Mouse (Mus musculus) heart, adult 2 months (tissue): ENCODE data around the gene St8sia1. TPM values are rescaled to one million over a fixed set of nuclear protein-coding genes. Genes with fewer than 3 reads are reported as not detected.

Source experiments
- DNase-seq, 2 experiments: peaks; one replicate each; pipeline ENCODE4 v3.0.0; 2021
- H3K27ac ChIP-seq: fragments of 200-600 bp; 2 replicates; pipeline ENCODE4 v1.8.1; 2022
- H3K27me3 ChIP-seq: fragments of 200-500 bp; 2 replicates; pipeline ENCODE4 v1.6.1; 2012; ENCODE audit warnings: mild to moderate bottlenecking, low read length, inconsistent platforms, mixed read lengths; ENCODE audit not compliant: control insufficient read depth, insufficient read depth
- H3K36me3 ChIP-seq: fragments of 200-500 bp; 2 replicates; pipeline ENCODE4 v1.6.1; 2012; ENCODE audit warnings: low read length, inconsistent platforms; ENCODE audit not compliant: control insufficient read depth, insufficient read depth
- H3K4me1 ChIP-seq: fragments of 200-500 bp; 2 replicates; pipeline ENCODE4 v1.6.1; 2011; ENCODE audit warnings: low read length; ENCODE audit not compliant: control insufficient read depth, insufficient read depth
- H3K4me3 ChIP-seq: fragments of 200-600 bp; 2 replicates; pipeline ENCODE4 v1.8.1; 2022
- H3K79me2 ChIP-seq: fragments of 200-500 bp; replicated peaks from 2 replicates; pipeline ENCODE4 v1.6.1; 2012; ENCODE audit warnings: mild to moderate bottlenecking, inconsistent platforms, low read length, moderate library complexity, mixed read lengths; ENCODE audit not compliant: control insufficient read depth, insufficient read depth
- H3K9ac ChIP-seq: fragments of 200-500 bp; 2 replicates; pipeline ENCODE4 v1.6.1; 2012; ENCODE audit warnings: low read depth, mild to moderate bottlenecking, control low read depth, inconsistent platforms, low read length, mixed read lengths
- CTCF ChIP-seq: fragments of 200-600 bp; IDR thresholded peaks from 2 replicates; pipeline ENCODE4 v1.8.1; 2022; ENCODE audit warnings: antibody characterized with exemption, mild to moderate bottlenecking, moderate library complexity
- EP300 ChIP-seq: fragments of 200-500 bp; IDR thresholded peaks from 2 replicates; pipeline ENCODE4 v1.6.1; 2011; ENCODE audit warnings: low read depth, low read length, control low read depth; ENCODE audit not compliant: insufficient read depth
- POLR2A ChIP-seq: fragments of 200-500 bp; IDR thresholded peaks from 2 replicates; pipeline ENCODE4 v1.6.1; 2011; ENCODE audit warnings: mild to moderate bottlenecking, low read depth, low read length, control low read depth; ENCODE audit not compliant: insufficient read depth
- WGBS: fragments of 180-500 bp; shearing (Covaris S2); methylation state at CpG from one replicate; pipeline ENCODE4 v1.1.7; 2018; 5-methylcytosine and 5-hydroxymethylcytosine counted together
- intact Hi-C: fragments of 180-260 bp; cut with DNase I; formaldehyde crosslinking; loops from one replicate; pipeline ENCODE4 v1.15.1; 2025
- polyA plus RNA-seq: library from polyadenylated mRNA; depleted of rRNA; stranded (reverse); fragments of >200 nt; gene quantifications from 2 replicates; pipeline ENCODE4 v1.2.3, GENCODE M21; 2012
- total RNA-seq, 2 experiments: library from RNA; stranded (reverse); gene quantifications; 2 replicates each; pipeline ENCODE4 v1.2.3; 2021

St8sia1 gene
- total and polyA plus RNA-seq, 3 experiments, result 0.10 to 0.11 (median 0.10) TPM

DNA sequence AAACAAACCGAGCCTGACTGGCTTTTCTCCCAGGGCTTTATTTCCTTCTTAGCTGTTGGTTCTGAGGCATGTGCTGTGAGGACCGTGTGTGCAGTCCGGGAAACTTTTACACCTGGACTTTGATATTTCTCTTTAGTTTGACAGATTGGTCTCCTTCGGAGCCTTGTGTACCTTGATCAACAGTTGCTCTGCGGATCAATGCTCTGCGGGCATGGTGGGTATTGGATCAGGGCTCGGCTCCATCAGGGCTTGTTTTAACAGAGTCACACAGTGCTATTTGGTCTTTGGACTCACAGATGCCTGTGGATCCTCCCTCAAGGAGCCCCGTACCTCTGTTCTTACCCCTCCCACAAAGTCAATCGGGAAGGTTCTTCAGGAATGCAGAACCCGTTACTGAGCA is 150.2 kb downstream of the St8sia1 start:
- Histone ChIP-seq H3K4me1 (no peaks in the 10 kb centered on the region; the same call in 1 of the 2 replicates), H3K36me3 (no peaks in the 10 kb centered on the region), H3K9ac (no peak overlapping the region), H3K79me2 (no peaks in the 10 kb centered on the region), H3K27me3 (no peaks in the 10 kb centered on the region), H3K27ac (no peak overlapping the region), H3K4me3 (no peak overlapping the region; the same call in 1 of the 2 replicates)
- TF ChIP-seq POLR2A (no peak), CTCF (no peak), EP300 (no peak)
- 54% methylated on average over 10 of the region's 10 CpGs for WGBS
- intact Hi-C loops, result loop anchor here (2.0 to 10.0 kb wide), 4 partner anchors 35 to 1119 kb away; partner anchors contain the start of gene St8sia1
- DNase-seq, result no peak

DNA sequence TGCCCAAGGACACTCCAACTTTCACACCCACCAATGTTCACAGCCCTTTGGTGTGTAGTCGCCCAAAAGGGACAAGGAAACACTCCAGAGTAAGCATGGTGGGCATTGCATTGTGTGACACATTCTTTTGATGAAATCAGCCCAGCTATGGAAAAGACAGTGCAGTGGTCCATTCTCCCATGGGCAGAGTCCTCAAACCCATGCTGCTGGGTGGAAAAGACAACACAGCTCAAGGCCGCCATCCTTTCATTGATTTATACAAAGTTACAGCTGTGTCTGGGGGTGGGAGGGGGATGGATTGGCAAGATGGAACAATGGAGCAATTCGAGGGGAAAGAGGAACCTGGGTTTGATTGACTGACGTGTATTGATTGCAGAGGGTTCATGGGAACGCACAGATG is 151.3 kb downstream of the St8sia1 start:
- Histone ChIP-seq H3K9ac (no peak overlapping the region), H3K27me3 (no peaks in the 10 kb centered on the region), H3K36me3 (no peaks in the 10 kb centered on the region), H3K4me3 (no peak overlapping the region), H3K4me1 (no peaks in the 10 kb centered on the region; the same call in 1 of the 2 replicates), H3K79me2 (no peaks in the 10 kb centered on the region), H3K27ac (no peak overlapping the region)
- WGBS, result 83% methylated on average over 5 of the region's 5 CpGs
- TF ChIP-seq CTCF, result no peak
- no peak for TF ChIP-seq EP300
- no peak for TF ChIP-seq POLR2A
- intact Hi-C loops, result loop anchor here (10.0 kb wide), 3 partner anchors 152 to 1118 kb away; partner anchors contain the start of gene St8sia1
- no peak for DNase-seq

DNA sequence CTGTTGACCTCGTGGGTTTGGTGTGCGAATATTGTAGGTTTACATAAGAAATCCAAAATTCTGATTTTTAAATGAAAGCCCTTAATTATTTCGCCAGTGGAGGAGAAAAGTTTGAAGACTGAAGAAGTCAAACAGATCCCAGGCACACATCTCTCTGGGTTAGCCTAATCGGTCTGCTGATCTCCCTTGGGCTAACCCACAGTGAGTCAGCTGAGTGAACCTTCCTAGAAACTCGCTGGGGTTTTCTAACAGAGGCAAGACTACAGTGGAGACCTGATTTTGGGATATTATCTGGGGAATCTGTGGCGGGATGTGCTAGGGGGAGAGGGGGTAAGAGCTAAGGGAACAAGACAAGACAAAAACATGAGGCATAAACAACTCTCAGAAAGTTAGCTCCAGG is 154.0 kb downstream of the St8sia1 start:
- Histone ChIP-seq H3K79me2 (no peaks in the 10 kb centered on the region), H3K4me1 (no peaks in the 10 kb centered on the region; the same call in 1 of the 2 replicates), H3K4me3 (no peak overlapping the region), H3K9ac (no peak overlapping the region), H3K27me3 (no peaks in the 10 kb centered on the region), H3K36me3 (no peaks in the 10 kb centered on the region), H3K27ac (no peak overlapping the region)
- no peak for DNase-seq
- WGBS, result 71% methylated on average over 6 of the region's 6 CpGs
- TF ChIP-seq EP300 (no peak), POLR2A (no peak), CTCF (no peak)
- intact Hi-C loops, result loop anchor here (10.0 kb wide), 3 partner anchors 155 to 1115 kb away; partner anchors contain the start of gene St8sia1

DNA sequence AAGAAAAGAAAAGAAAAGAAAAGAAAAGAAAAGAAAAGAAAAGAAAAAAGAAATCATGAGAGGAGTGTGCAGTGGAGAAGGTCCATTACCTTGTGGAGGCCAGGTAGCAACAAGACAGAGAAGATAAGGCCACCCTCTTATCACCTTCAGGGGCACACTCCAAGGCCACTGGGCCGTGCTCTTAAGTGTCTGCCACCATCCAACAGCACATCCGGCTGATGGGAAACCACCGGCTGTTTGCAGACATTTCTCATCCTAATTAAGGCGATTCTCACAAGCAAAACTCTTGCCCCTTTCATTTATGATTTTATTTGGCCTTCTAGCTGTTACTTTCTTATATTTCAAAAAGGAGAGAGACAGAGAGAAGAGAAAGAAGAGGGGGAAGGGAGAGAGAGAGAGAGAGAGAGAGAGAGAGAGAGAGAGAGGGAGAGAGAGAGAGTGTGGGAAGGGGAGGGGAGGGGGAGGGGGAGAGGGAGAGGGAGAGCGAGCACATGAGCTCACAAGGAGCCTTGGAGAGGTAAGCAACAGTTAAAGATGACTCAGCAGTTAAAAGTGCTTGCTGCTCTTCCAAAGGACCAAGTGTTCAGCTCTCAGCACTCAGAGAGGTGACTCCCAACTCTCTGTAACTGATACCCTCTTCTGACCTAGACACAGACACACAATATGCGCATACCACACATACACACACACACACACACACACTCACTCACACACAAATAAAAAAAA is 154.7 kb downstream of the St8sia1 start:
- no peak for TF ChIP-seq CTCF
- TF ChIP-seq POLR2A, result no peak
- no peak for TF ChIP-seq EP300
- intact Hi-C loops, result loop anchor here (10.0 kb wide), 3 partner anchors 155 to 1115 kb away; partner anchors contain the start of gene St8sia1
- H3K4me1 ChIP-seq, result no peaks in the 10 kb centered on the region; the same call in 1 of the 2 replicates
- H3K9ac ChIP-seq, result no peak overlapping the region
- no peaks in the 10 kb centered on the region for H3K79me2 ChIP-seq
- no peak for DNase-seq
- H3K27me3 ChIP-seq, result no peaks in the 10 kb centered on the region
- H3K36me3 ChIP-seq, result no peaks in the 10 kb centered on the region
- no peak overlapping the region for H3K4me3 ChIP-seq
- 44% methylated on average over 6 of the region's 6 CpGs for WGBS
- no peak overlapping the region for H3K27ac ChIP-seq

DNA sequence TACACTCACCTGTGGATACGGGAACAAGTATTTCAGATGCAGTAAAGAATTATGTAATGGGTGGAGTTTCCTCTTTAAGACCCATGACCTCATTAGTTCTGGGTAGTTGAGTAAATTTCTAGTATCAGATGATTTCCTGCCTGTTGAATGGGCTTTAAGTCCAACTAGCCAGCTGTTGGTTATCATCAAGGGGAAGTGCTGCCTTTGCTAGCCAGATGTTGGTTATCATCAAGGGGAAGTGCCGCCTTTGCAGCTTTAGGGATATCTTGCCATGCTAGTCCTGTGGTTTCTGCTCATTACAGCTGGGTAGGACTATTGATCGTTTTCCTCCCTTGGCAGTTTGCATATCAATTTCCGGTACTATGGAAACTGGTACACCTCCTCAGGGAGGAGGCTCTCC is 157.9 kb downstream of the St8sia1 start:
- WGBS, result 46% methylated on average over 4 of the region's 4 CpGs
- no peaks in the 10 kb centered on the region for H3K4me1 ChIP-seq
- no peak overlapping the region for H3K9ac ChIP-seq
- no peak for DNase-seq
- TF ChIP-seq EP300 (no peak), CTCF (no peak), POLR2A (no peak)
- no peaks in the 10 kb centered on the region for H3K36me3 ChIP-seq
- no peak overlapping the region for H3K27ac ChIP-seq
- intact Hi-C loops, result no loop called here
- H3K27me3 ChIP-seq, result no peaks in the 10 kb centered on the region
- H3K4me3 ChIP-seq, result no peak overlapping the region
- no peaks in the 10 kb centered on the region for H3K79me2 ChIP-seq

DNA sequence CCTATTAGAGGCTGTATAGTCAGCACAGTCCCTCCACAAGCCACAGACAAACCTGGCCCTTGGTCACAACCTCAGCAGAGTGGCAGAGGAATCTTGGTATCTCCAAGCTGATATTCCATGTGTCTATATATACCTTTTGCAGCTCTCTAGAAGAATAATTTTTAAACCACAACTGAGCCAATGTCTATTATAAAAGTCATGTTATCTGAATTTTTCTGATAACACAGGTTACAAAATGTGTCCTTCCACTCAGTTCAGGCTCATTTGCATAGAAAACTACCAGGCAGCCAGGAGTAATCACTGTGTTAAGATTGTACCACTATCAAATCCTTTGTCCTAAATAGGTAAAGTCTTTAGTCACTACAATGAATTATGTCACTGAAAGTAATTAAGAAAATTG is 159.8 kb downstream of the St8sia1 start, which contains the start of gene Sult6b2:
Gene Sult6b2 (minus strand): TSS at position 101 of the 400 bp plus-strand sequence.
- Histone ChIP-seq H3K79me2 (no peaks in the 10 kb centered on the region), H3K4me1 (no peaks in the 10 kb centered on the region), H3K9ac (no peak within 1 kb of the TSS), H3K27me3 (no peaks in the 10 kb centered on the region), H3K27ac (no peak within 1 kb of the TSS), H3K4me3 (no peak within 1 kb of the TSS), H3K36me3 (no peaks in the 10 kb centered on the region)
- TF ChIP-seq POLR2A, result no peak
- no peak for TF ChIP-seq CTCF
- no peak for TF ChIP-seq EP300
- DNase-seq, result no peak
- intact Hi-C loops, result no loop called here
